Mouse (Mus musculus) C2C12 (cell line): ENCODE measurements around the gene Olfr548-ps1.

ENCODE experiments used
- CTCF ChIP-seq: IDR thresholded peaks from one replicate; pipeline ENCODE4 v1.5.1; 2011; ENCODE audit not compliant: control insufficient read depth, insufficient read depth, insufficient read length
- MAX ChIP-seq: IDR thresholded peaks from one replicate; pipeline ENCODE4 v1.6.1; 2011; ENCODE audit warnings: mild to moderate bottlenecking, control low read depth
- MYOD1 ChIP-seq: IDR thresholded peaks from one replicate; pipeline ENCODE4 v1.6.1; 2011; ENCODE audit warnings: low read depth; ENCODE audit not compliant: control insufficient read depth, insufficient read length
- MYOG ChIP-seq: IDR thresholded peaks from one replicate; pipeline ENCODE4 v1.6.1; 2011; ENCODE audit not compliant: control insufficient read depth, insufficient read length; ENCODE audit errors: extremely low read depth
- USF1 ChIP-seq: IDR thresholded peaks from one replicate; pipeline ENCODE4 v1.6.1; 2011; ENCODE audit warnings: low read depth, mild to moderate bottlenecking, control low read depth, moderate library complexity

DNA sequence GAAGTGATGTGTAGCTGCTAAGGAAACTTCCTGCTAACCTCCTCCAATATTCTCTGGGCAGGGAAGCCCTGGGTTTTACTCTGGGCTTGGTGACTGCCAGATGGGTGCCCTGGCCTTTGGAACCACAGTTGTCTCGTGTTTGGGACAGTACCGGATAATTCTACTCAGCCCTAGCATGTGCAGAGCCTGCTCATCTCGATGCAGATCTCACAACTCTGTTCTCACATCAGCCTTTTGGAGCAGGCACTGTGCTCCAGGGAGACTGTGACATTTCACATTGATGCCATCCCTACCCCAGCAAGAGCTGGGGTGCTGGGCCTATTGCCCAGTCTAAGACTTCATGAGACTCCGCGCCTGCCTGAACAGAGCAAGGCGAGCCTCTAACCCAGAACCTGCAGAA is 32.0 kb upstream of the Olfr548-ps1 start:
- no peak for TF ChIP-seq CTCF
- no peak for TF ChIP-seq MAX
- no peak for TF ChIP-seq MYOD1
- TF ChIP-seq MYOG: no peak
- TF ChIP-seq USF1: no peak
